Mouse (Mus musculus): Measurements from ENCODE around the gene Fam181b. TPM values are rescaled to one million over a fixed set of nuclear protein-coding genes. Genes with fewer than 3 reads are reported as not detected.

Fam181b gene
- polyA plus RNA-seq, 1 experiment from 2014 or later: 7.1 TPM

DNA sequence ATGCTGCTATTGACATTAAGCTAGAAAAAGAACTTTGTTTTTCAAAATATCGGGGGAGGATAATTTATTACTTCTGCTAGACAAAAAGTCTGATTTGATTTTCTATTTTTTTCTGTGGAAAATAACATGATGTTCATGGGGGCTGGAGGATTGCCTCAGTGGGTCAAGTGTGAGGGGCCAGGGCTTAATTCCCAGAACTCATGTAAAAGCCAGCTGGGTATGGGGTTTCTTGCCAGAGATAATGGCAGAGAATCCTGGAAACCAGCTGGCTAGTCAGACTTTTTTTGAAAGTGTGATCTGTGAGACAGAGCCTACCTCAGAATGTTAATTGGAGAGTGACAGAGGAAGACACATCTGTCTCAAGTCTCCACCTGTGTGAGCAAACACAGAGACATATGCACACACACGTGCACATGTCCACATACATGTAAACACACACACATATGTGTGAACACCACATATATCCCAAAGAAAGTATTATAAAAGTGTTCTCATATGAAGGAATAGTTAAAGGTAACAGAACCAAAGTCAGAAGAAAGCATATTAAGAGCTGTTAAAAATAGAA lies 25.2 kb downstream of the Fam181b start:
- no peak for DNase-seq (ENCODE audit: low spot score)
- no peak overlapping the region for H3K4me2 ChIP-seq (ENCODE audit: low read depth, low read length)
- H3K36me3 ChIP-seq (replicated peaks; ENCODE audit: control insufficient read depth, insufficient read depth, low read depth, low read length): no peaks in the 10 kb centered on the region
- H3K9me3 ChIP-seq (replicated peaks; ENCODE audit: control insufficient read depth, low read length): no peaks in the 10 kb centered on the region
- H3K27me3 ChIP-seq (ENCODE audit: control insufficient read depth, insufficient read depth, low read length): no peaks in the 10 kb centered on the region
- 81% methylated on average over 2 of the region's 2 CpGs for WGBS
- no peak overlapping the region for H3K4me3 ChIP-seq (ENCODE audit: low read depth, low read length)
- no peak overlapping the region for H3K9ac ChIP-seq (replicated peaks; ENCODE audit: low read length)
- no peak overlapping the region for H3K27ac ChIP-seq (replicated peaks; ENCODE audit: low read depth, low read length)
- no peak for ATAC-seq (replicated peaks; ENCODE audit: insufficient number of reproducible peaks, low FRiP score, low TSS enrichment, low read depth)
- no peaks in the 10 kb centered on the region for H3K4me1 ChIP-seq (ENCODE audit: control insufficient read depth, insufficient read depth, low read length)

DNA sequence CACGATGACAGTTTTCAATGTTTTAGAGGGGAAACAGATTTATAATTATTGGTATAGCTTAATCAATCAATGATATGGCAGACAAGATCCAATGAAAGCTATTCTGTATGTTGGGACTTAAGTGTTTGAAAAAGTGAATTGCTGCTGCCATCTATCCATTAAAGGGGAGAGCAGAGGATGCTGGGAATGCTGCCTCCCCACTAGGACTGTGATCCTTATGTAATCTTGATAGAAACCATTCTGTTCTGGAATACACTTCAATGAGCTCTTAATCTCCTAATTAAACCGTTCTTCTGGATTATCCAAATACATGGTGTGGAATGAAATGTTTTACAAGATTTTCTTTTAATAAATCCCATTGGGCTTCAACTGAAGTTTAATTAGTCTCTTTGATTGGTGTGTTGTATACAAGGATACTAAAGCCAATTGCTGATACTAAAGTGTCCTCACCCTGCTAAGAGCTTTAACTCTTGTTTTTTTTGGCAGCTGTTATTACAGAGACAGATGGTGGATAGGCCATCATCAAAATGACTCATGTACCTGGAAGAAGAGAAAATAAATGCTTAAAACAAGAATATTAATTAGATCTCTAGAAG lies 30.8 kb downstream of the Fam181b start:
- 85% methylated on average over 2 of the region's 2 CpGs for WGBS
- Histone ChIP-seq H3K9me3 (replicated peaks; ENCODE audit: control insufficient read depth, low read length) (no peaks in the 10 kb centered on the region), H3K27me3 (ENCODE audit: control insufficient read depth, insufficient read depth, low read length) (no peaks in the 10 kb centered on the region), H3K4me3 (ENCODE audit: low read depth, low read length) (no peak overlapping the region), H3K9ac (replicated peaks; ENCODE audit: low read length) (no peak overlapping the region), H3K4me1 (ENCODE audit: control insufficient read depth, insufficient read depth, low read length) (no peaks in the 10 kb centered on the region), H3K27ac (replicated peaks; ENCODE audit: low read depth, low read length) (no peak overlapping the region), H3K4me2 (ENCODE audit: low read depth, low read length) (no peak overlapping the region), H3K36me3 (replicated peaks; ENCODE audit: control insufficient read depth, insufficient read depth, low read depth, low read length) (no peaks in the 10 kb centered on the region)
- DNase-seq (ENCODE audit: low spot score) (no peak), ATAC-seq (replicated peaks; ENCODE audit: insufficient number of reproducible peaks, low FRiP score, low TSS enrichment, low read depth) (no peak)

DNA sequence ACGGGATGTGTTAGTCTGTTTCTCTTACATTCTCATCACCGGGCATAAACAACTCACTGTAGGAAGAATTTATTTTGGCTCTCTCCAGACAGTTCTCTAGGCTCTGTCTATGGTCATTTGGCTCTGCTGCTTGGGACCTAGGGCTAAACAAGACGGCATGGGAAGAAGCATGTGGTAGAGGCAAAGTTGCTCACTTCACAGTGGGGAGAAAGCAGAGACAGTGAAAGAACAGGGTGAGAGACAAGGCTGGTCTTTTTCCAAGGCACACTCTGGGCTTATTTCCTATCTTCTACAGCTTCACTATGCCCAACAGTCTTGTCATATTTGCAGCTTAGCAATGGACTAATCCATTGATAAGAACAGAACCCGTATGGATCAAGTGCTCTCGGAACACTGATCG lies 31.4 kb downstream of the Fam181b start:
- Histone ChIP-seq H3K4me2 (ENCODE audit: low read depth, low read length) (no peak overlapping the region), H3K4me3 (ENCODE audit: low read depth, low read length) (no peak overlapping the region), H3K36me3 (replicated peaks; ENCODE audit: control insufficient read depth, insufficient read depth, low read depth, low read length) (no peaks in the 10 kb centered on the region), H3K9ac (replicated peaks; ENCODE audit: low read length) (no peak overlapping the region), H3K27ac (replicated peaks; ENCODE audit: low read depth, low read length) (no peak overlapping the region), H3K27me3 (ENCODE audit: control insufficient read depth, insufficient read depth, low read length) (no peaks in the 10 kb centered on the region), H3K4me1 (ENCODE audit: control insufficient read depth, insufficient read depth, low read length) (no peaks in the 10 kb centered on the region), H3K9me3 (replicated peaks; ENCODE audit: control insufficient read depth, low read length) (no peaks in the 10 kb centered on the region)
- ATAC-seq (replicated peaks; ENCODE audit: insufficient number of reproducible peaks, low FRiP score, low TSS enrichment, low read depth) (no peak), DNase-seq (ENCODE audit: low spot score) (no peak)
- 86% methylated on average over 6 of the region's 6 CpGs for WGBS

DNA sequence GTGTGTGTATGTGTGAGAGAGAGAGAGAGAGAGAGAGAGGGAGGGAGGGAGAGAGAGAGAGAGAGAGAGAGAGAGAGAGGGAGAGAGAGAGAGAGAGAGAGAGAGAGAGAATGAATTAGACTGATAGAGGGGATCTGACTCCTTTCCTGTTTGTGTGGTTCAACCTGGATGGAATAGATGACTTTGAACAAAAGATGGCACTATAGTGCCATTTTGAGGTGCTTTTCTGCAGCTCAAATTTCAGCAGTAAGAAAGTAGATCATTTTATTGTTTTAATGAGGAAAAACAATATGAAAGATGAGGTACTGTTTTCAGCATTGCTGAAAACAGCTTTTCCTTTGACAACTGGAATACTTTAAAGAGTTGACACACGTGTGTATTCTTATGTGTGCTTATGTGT lies 37.9 kb downstream of the Fam181b start:
- no peak overlapping the region for H3K27ac ChIP-seq (replicated peaks; ENCODE audit: low read depth, low read length)
- DNase-seq (ENCODE audit: low spot score) (no peak), ATAC-seq (replicated peaks; ENCODE audit: insufficient number of reproducible peaks, low FRiP score, low TSS enrichment, low read depth) (no peak)
- no peaks in the 10 kb centered on the region for H3K4me1 ChIP-seq (ENCODE audit: control insufficient read depth, insufficient read depth, low read length)
- no peak overlapping the region for H3K4me2 ChIP-seq (ENCODE audit: low read depth, low read length)
- no peak overlapping the region for H3K4me3 ChIP-seq (ENCODE audit: low read depth, low read length)
- H3K9me3 ChIP-seq (replicated peaks; ENCODE audit: control insufficient read depth, low read length): no peaks in the 10 kb centered on the region
- no peaks in the 10 kb centered on the region for H3K36me3 ChIP-seq (replicated peaks; ENCODE audit: control insufficient read depth, insufficient read depth, low read depth, low read length)
- WGBS: 67% methylated on average over 1 of the region's 1 CpGs
- H3K9ac ChIP-seq (replicated peaks; ENCODE audit: low read length): no peak overlapping the region
- H3K27me3 ChIP-seq (ENCODE audit: control insufficient read depth, insufficient read depth, low read length): no peaks in the 10 kb centered on the region

DNA sequence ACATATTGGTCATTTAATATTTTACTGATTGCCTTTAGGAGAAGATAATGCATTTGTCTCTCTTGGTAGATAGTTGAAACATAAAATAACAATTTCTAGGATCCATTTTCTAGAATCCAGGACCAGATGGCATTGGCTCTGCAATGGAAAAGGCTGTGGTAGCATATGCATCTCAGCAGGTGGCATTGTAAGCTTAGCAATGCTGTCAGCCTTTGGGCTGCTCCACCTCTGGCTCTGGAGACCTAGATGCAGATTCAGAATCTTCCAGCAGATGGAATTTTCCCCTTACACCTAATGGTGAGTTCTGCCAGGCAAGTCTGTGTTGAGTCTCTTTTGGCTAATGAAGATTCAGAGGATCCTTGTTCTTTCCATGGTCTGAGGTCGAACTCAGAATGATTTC lies 44.3 kb downstream of the Fam181b start:
- ATAC-seq (replicated peaks; ENCODE audit: insufficient number of reproducible peaks, low FRiP score, low TSS enrichment, low read depth) (no peak), DNase-seq (ENCODE audit: low spot score) (no peak)
- Histone ChIP-seq H3K27ac (replicated peaks; ENCODE audit: low read depth, low read length) (no peak overlapping the region), H3K9me3 (replicated peaks; ENCODE audit: control insufficient read depth, low read length) (no peaks in the 10 kb centered on the region), H3K36me3 (replicated peaks; ENCODE audit: control insufficient read depth, insufficient read depth, low read depth, low read length) (no peaks in the 10 kb centered on the region), H3K4me1 (ENCODE audit: control insufficient read depth, insufficient read depth, low read length) (no peaks in the 10 kb centered on the region), H3K4me2 (ENCODE audit: low read depth, low read length) (no peak overlapping the region), H3K27me3 (ENCODE audit: control insufficient read depth, insufficient read depth, low read length) (no peaks in the 10 kb centered on the region), H3K9ac (replicated peaks; ENCODE audit: low read length) (no peak overlapping the region), H3K4me3 (ENCODE audit: low read depth, low read length) (no peak overlapping the region)
- WGBS: 73% methylated on average over 1 of the region's 1 CpGs

Other genes starting within 250 kb of the Fam181b start
- 25.4 and 29.7 TPM in 2 replicates for gene Ddias, start 205.6 kb upstream of the Fam181b start, polyA plus RNA-seq (2014; fragmentation: Nextera tagmentation; extraction: Ambion mirVana)
- gene Prcp, start 205.4 kb upstream of the Fam181b start, polyA plus RNA-seq (2014; fragmentation: Nextera tagmentation; extraction: Ambion mirVana): 20.5 and 21.2 TPM in 2 replicates

Data from embryonic facial prominence, embryonic 11.5 days (tissue).